Mouse (Mus musculus): ENCODE measurements around the gene Il5.

DNA sequence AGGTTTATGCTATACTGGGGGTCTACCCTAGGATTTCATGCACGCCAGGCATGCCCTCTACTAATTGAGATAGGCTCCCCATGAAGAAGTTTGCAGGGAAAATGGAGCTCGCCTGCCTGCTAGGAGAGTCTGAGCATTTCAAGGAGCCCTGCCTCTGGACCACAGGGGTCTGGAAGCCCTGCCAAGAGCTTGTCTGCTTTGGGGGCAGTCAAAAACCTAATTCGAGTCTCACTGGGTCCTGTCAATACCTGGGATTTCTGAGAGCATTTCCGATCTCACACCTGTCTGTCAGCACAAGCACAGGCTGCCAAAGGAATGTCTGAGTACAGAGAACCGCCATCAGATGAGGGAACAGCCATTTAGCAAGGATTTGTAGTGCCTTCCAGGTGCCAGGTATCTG is 44.0 kb downstream of the Il5 start:
- no peak for TF ChIP-seq CTCF (IDR thresholded peaks at IDR 0.05; ENCODE audit: control insufficient read depth, insufficient read depth, insufficient read length)
- TF ChIP-seq MYOD1 (IDR thresholded peaks at IDR 0.05; ENCODE audit: control insufficient read depth, insufficient read length, low read depth), result no peak
- no peak for TF ChIP-seq USF1 (IDR thresholded peaks at IDR 0.05; ENCODE audit: low read depth)
- no peak for TF ChIP-seq FOSL1 (IDR thresholded peaks at IDR 0.05; ENCODE audit: insufficient read depth, low read length, poor library complexity, severe bottlenecking)
- no peak for TF ChIP-seq MAX (IDR thresholded peaks at IDR 0.05)
- TF ChIP-seq MYOG (IDR thresholded peaks at IDR 0.05; ENCODE audit: control insufficient read depth, extremely low read depth, insufficient read length), result no peak
- no peak for TF ChIP-seq CEBPB (IDR thresholded peaks at IDR 0.05; ENCODE audit: low read depth)

All from C2C12 (cell line).